Mouse (Mus musculus) frontal cortex, postnatal 25 days (tissue): ENCODE measurements around the gene Dusp3.

Experiments used
- DNase-seq, 2 experiments: peaks; one replicate each; pipeline ENCODE4 v3.0.0; 2022; ENCODE audit warnings: low spot score in 2 of 2

Gene Dusp3

GRCm38 (mm10) chr11:101931978-101932377 is 54.8 kb downstream of the Dusp3 start:
- DNase-seq, result no peak

DNA sequence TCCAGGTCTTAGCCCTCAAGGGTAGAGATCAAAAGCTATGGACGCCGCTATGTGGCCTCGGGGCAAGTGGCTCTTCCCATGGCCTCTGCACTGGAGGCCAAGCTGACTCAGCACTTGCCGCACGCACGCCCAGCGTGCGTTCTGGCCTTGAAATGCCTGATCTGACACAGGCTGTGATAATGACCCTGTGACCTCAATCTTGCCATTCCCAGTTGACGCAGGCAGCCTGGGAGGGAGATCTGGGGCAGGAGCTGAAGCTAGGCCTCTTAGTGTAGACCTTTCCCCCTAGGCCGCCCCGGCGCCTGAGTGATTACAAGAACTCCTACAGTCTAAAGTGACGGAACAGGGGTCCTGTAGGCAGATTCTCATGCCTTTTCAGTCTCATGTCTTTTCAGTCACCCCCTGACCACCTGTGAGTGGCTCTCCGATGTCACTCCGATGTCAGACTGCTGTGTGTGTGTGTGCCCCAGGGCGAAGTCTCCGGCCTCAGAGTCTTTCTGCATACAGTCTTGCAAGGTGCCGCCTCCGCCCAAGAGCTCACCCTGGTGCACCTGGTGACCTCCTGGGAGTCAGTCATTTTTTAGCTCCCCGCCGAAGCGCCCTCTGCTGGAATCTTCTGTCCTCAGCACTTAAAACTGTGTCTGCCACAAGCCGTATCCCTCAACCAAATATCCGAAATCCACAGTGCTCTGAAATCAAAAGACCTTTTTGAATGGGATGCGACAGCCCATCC is 58.6 kb downstream of the Dusp3 start:
- DNase-seq, result no peak

GRCm38 (mm10) chr11:101926951-101927589 is 59.7 kb downstream of the Dusp3 start:
- no peak for DNase-seq

DNA sequence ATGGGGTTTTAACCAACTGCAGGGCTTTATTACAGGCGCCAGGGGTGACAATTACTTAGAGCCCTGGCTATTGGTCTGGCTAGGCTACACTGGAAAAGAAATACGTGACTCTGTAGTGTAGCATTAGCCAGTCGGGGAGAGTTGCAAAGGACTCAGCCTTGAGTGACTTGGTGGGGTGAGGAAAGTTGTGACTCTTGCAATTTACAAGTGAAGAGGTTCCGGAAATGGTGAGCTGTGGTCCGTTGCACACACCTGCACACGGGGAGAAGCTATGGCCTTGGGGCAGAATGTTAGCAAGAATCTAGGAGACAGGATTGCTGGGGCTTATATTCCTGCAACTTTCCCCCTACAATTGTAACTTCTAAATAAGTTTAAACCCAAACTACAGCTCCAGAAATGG is 61.2 kb downstream of the Dusp3 start:
- no peak for DNase-seq

- no peak for DNase-seq
Observed at GRCm38 (mm10) chr11:101924441-101924976, 62.3 kb downstream of the Dusp3 start.

DNA sequence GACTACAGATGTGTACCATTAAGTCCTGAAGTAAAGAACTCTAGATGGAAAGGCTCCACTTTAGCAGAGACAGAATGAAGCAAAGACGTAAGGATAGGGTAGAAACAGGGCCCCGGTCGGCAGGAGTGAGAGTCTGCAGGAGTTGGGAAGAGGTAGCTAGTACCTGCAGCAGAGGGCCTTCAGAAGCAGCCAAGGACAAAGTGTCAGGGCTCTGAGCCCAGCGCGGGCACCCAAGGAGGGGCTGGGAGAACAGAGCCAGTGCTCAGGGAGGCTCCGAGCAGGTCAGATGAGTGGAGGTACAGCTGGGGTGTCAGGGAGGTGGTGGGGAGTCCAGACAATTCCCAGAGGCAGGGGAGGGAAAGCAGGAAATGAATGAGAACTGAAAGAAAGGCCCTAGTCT is 62.8 kb downstream of the Dusp3 start:
- DNase-seq, result no peak

DNA sequence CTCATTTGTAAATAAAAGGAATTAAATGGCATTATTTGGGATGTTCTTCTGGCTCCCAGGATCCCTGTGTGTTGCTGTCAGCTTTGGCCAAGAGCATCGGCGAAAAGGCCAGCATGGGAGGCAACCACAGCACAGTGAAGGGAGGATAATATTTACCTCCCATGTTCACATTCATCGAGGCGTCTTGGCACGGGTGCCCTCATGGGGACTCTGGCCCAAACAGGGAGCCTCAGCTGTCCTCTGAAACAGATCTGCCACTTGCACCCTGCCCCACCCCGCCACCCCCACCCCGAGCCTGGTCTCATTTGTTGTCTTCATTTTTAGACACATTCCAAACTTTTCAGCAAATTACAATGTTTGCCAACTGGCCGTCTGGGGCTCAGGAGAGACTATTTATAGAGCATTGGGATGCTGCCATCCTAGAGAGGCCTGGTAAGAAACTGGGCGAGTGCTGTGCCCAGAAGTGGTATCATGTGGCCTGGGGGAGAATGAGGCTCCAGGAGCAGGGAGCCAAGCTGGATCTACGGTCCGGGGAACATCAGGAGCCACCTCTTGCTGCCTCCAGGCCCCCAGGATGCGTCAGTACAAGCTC is 65.4 kb downstream of the Dusp3 start:
- no peak for DNase-seq
